Mouse (Mus musculus) common myeloid progenitor, adult 5-6 weeks (primary cell): ENCODE data around the gene Zfp14. TPM values are rescaled to one million over a fixed set of nuclear protein-coding genes. Genes with fewer than 3 reads are reported as not detected.

Experiments used
- ATAC-seq: replicated peaks from 2 replicates; pipeline ENCODE4 v1.8.0; 2016; ENCODE audit warnings: low read depth, mild to moderate bottlenecking, moderate TSS enrichment, inconsistent platforms; ENCODE audit not compliant: poor library complexity, severe bottlenecking
- total RNA-seq: library from RNA; stranded (forward); fragments of 200-1000, 187-1606 nt; gene quantifications from 2 replicates; pipeline ENCODE4 v1.2.3, GENCODE M21; 2017

Zfp14 gene
- total RNA-seq = 0.82 and 2.9 TPM in 2 replicates

GRCm38 (mm10) chr7:30050882-30051548, at the start of gene Zfp14:
Gene Zfp14 (minus strand): TSS chr7:30051380.
- ATAC-seq = peak; percentile 100

GRCm38 (mm10) chr7:30099297-30099696, 48.1 kb upstream of the Zfp14 start:
- ATAC-seq = no peak

- no peak for ATAC-seq
These were observed 44.5 kb upstream of the Zfp14 start for GRCm38 (mm10) chr7:30095551-30096125.

GRCm38 (mm10) chr7:30094646-30095429, 43.7 kb upstream of the Zfp14 start, which contains the start of gene Zfp260:
Gene Zfp260 (plus strand): TSS chr7:30094777.
- peak; percentile 70 for ATAC-seq

GRCm38 (mm10) chr7:30093918-30094415, 42.8 kb upstream of the Zfp14 start:
- no peak for ATAC-seq

GRCm38 (mm10) chr7:30092666-30093065, 41.5 kb upstream of the Zfp14 start:
- no peak for ATAC-seq

- ATAC-seq = no peak
These were observed 39.9 kb upstream of the Zfp14 start for GRCm38 (mm10) chr7:30090970-30091585.

GRCm38 (mm10) chr7:30090092-30090969, 39.2 kb upstream of the Zfp14 start, which contains the start of the genes Gm26920 and Zfp566:
Gene Gm26920 (minus strand): TSS chr7:30090410.
Gene Zfp566 (minus strand): TSS chr7:30090527.
- ATAC-seq = peak; percentile 84

- no peak for ATAC-seq
These were observed 38.2 kb upstream of the Zfp14 start for GRCm38 (mm10) chr7:30089405-30089804.

GRCm38 (mm10) chr7:30086524-30086923, 35.3 kb upstream of the Zfp14 start:
- ATAC-seq = no peak

- peak; percentile 96 for ATAC-seq
These were observed 21.2 kb upstream of the Zfp14 start, which contains the start of gene Zfp82 for GRCm38 (mm10) chr7:30072146-30073028. Gene Zfp82 (minus strand): TSS chr7:30072900.

- no peak for ATAC-seq
These were observed 13.4 kb upstream of the Zfp14 start for GRCm38 (mm10) chr7:30064622-30065021.

- ATAC-seq = 0 out of 2 replicates have a peak, but pooled peaks have one; percentile 42
These were observed 11.3 kb upstream of the Zfp14 start for GRCm38 (mm10) chr7:30062478-30062877.

GRCm38 (mm10) chr7:30060341-30060740, 9.2 kb upstream of the Zfp14 start:
- ATAC-seq = no peak

- ATAC-seq = no peak
These were observed 2.4 kb upstream of the Zfp14 start for GRCm38 (mm10) chr7:30053591-30053990.

- no peak for ATAC-seq
These were observed 3.1 kb downstream of the Zfp14 start for GRCm38 (mm10) chr7:30048126-30048525.

GRCm38 (mm10) chr7:30044354-30044753, 6.8 kb downstream of the Zfp14 start:
- no peak for ATAC-seq

- ATAC-seq = no peak
These were observed 16.8 kb downstream of the Zfp14 start for GRCm38 (mm10) chr7:30034331-30034730.
